9 mouse cellular contexts compared by ENCODE assay signal in genomic region chr15:12037217-12037616, GRCm38 (mm10). TPM values are rescaled to one million over a fixed set of nuclear protein-coding genes. Genes with fewer than 3 reads are reported as not detected.
A peak's percentile ranks its signal among the peaks of the same experiment; 100 is the strongest.
DNase-seq lines count a peak whose midpoint lies in the region; ATAC-seq and TF ChIP-seq lines count a peak whose summit lies in the region.
"Had no signal": no experiment of that assay in that cellular context is flagged by ENCODE, and none has a peak within 500 bp of the region (broad histone marks: within the 10 kb centered on the region; RNA-seq: fewer than 3 reads in every experiment).

No protein-coding gene starts in this region.

- H3K27me3 ChIP-seq in midbrain, postnatal 0 days (ENCODE audit: insufficient read depth, low read length), result no peaks in the 10 kb centered on the region
- H3K27me3 ChIP-seq in midbrain, embryonic 10.5 days (ENCODE audit: low read depth, poor library complexity, severe bottlenecking), result no peaks in the 10 kb centered on the region
- no peaks in the 10 kb centered on the region for H3K27me3 ChIP-seq in thymus, adult 2 months (ENCODE audit: control insufficient read depth, insufficient read depth, low read length)
- H3K27me3 ChIP-seq: embryonic facial prominence, embryonic 15.5 days had no signal

- 56% methylated on average over 7 of the region's 7 CpGs for WGBS in midbrain, postnatal 0 days
- WGBS in midbrain, embryonic 10.5 days, result 61% methylated on average over 7 of the region's 7 CpGs
- 39% methylated on average over 7 of the region's 7 CpGs for WGBS in lung, adult 2 months
- WGBS in thymus, adult 2 months, result 48% methylated on average over 7 of the region's 7 CpGs

- peak; percentile 46 for TF ChIP-seq CTCF in midbrain, postnatal 0 days (IDR thresholded peaks at IDR 0.05)
- TF ChIP-seq CTCF in lung, adult 2 months (IDR thresholded peaks at IDR 0.05; ENCODE audit: insufficient read depth, low read length), result peak; percentile 48
- TF ChIP-seq CTCF in thymus, adult 2 months (IDR thresholded peaks at IDR 0.05; ENCODE audit: borderline replicate concordance, control insufficient read depth, extremely low read depth, insufficient read depth, low read length, poor library complexity), result no peak

- no peak overlapping the region for H3K9ac ChIP-seq in midbrain, postnatal 0 days (replicated peaks; ENCODE audit: low read length, poor library complexity, severe bottlenecking)
- H3K9ac ChIP-seq: embryonic facial prominence, embryonic 15.5 days had no signal

- H3K4me2 ChIP-seq in midbrain, postnatal 0 days (ENCODE audit: low read depth, low read length, poor library complexity, severe bottlenecking), result no peak overlapping the region
- H3K4me2 ChIP-seq: embryonic facial prominence, embryonic 15.5 days had no signal

- H3K9me3 ChIP-seq in midbrain, postnatal 0 days (ENCODE audit: low read length), result no peaks in the 10 kb centered on the region
- H3K9me3 ChIP-seq in midbrain, embryonic 10.5 days (replicated peaks), result no peaks in the 10 kb centered on the region
- H3K9me3 ChIP-seq: embryonic facial prominence, embryonic 15.5 days had no signal

- H3K4me3 ChIP-seq in midbrain, postnatal 0 days (ENCODE audit: low read depth, low read length), result no peak overlapping the region
- H3K4me3 ChIP-seq in midbrain, embryonic 10.5 days, result no peak overlapping the region
- H3K4me3 ChIP-seq in lung, adult 2 months (replicated peaks; ENCODE audit: extremely low read depth, low read depth, low read length), result no peak overlapping the region
- H3K4me3 ChIP-seq in thymus, adult 2 months (ENCODE audit: control insufficient read depth, insufficient read depth, low read length), result no peak overlapping the region
- H3K4me3 ChIP-seq: embryonic facial prominence, embryonic 15.5 days had no signal

- peaks cover 4% of the 10 kb centered on the region; the same call in 1 of the 2 replicates for H3K4me1 ChIP-seq in midbrain, postnatal 0 days (ENCODE audit: insufficient read depth, low read length)
- H3K4me1 ChIP-seq in midbrain, embryonic 10.5 days, result peaks cover 18% of the 10 kb centered on the region
- no peaks in the 10 kb centered on the region for H3K4me1 ChIP-seq in lung, adult 2 months (ENCODE audit: control insufficient read depth, insufficient read depth, low read length)
- peaks cover 3% of the 10 kb centered on the region for H3K4me1 ChIP-seq in thymus, adult 2 months (replicated peaks; ENCODE audit: control insufficient read depth, insufficient read depth, low read length)

- peak; percentile 39 for DNase-seq in midbrain, postnatal 0 days (ENCODE audit: low spot score)
- DNase-seq in midbrain, embryonic 10.5 days (ENCODE audit: low spot score), result no peak
- DNase-seq in R1 (ENCODE audit: low read depth, low spot score), result peak; percentile 88
- DNase-seq in lung, adult 2 months, result peak; percentile 19
- peak; percentile 54 for DNase-seq in thymus, adult 2 months
- no peak for DNase-seq in right cerebral cortex, postnatal 36 days (ENCODE audit: low spot score in 2 of 2)
- no peak for DNase-seq in cerebellum, adult 9-11 months
- DNase-seq in urinary bladder, postnatal 10 days (ENCODE audit: low spot score), result no peak

- no peak overlapping the region for H3K27ac ChIP-seq in midbrain, postnatal 0 days (ENCODE audit: low read depth, low read length)
- no peak overlapping the region for H3K27ac ChIP-seq in midbrain, embryonic 10.5 days (replicated peaks)
- H3K27ac ChIP-seq in thymus, adult 2 months (ENCODE audit: control insufficient read depth, insufficient read depth, low read length), result no peak overlapping the region
- H3K27ac ChIP-seq: embryonic facial prominence, embryonic 15.5 days had no signal

- no peak for TF ChIP-seq POLR2A in lung, adult 2 months (IDR thresholded peaks at IDR 0.05; ENCODE audit: borderline replicate concordance, extremely low read depth, low read depth, low read length)
- no peak for TF ChIP-seq POLR2A in thymus, adult 2 months (IDR thresholded peaks at IDR 0.05; ENCODE audit: control insufficient read depth, extremely low read depth, insufficient read depth, low read length, poor library complexity)

- ATAC-seq in midbrain, postnatal 0 days (ENCODE audit: low FRiP score), result no peak

- H3K36me3 ChIP-seq in midbrain, postnatal 0 days (ENCODE audit: insufficient read depth, low read length), result no peaks in the 10 kb centered on the region
- H3K36me3 ChIP-seq in midbrain, embryonic 10.5 days, result no peaks in the 10 kb centered on the region
- no peaks in the 10 kb centered on the region for H3K36me3 ChIP-seq in thymus, adult 2 months (ENCODE audit: control insufficient read depth, insufficient read depth, low read length)
- H3K36me3 ChIP-seq: embryonic facial prominence, embryonic 15.5 days had no signal

RNA-seq across cellular contexts. Expression of gene Sub1, which starts 40.4 kb away (rescaled TPM):
- 133 and 184 TPM in 2 replicates for total RNA-seq in midbrain, postnatal 0 days (2014; rRNA removed)
- polyA plus RNA-seq in midbrain, postnatal 0 days (2015; fragmentation: Nextera tagmentation; extraction: Ambion mirVana), result 616 and 676 TPM in 2 replicates
- polyA plus RNA-seq in midbrain, embryonic 10.5 days (2016; fragmentation: Nextera tagmentation; extraction: Ambion mirVana), result 721 and 804 TPM in 2 replicates
- polyA plus RNA-seq in lung, adult 2 months (2012; rRNA removed), result 1.4 and 5.2 TPM in 2 replicates
- polyA plus RNA-seq in thymus, adult 2 months (2012; rRNA removed), result 12.7 and 12.9 TPM in 2 replicates

Comparison
In these comparisons a context has a peak if more than half of its experiments do, and no peak if none do; other contexts are left out.
1. DNase-seq: peak in midbrain, postnatal 0 days (single experiment), R1 (single experiment), lung, adult 2 months (single experiment) and thymus, adult 2 months (single experiment); none in midbrain, embryonic 10.5 days (single experiment), right cerebral cortex, postnatal 36 days (0 of 2), cerebellum, adult 9-11 months (single experiment) and urinary bladder, postnatal 10 days (single experiment).
2. RNA of gene Sub1, which starts 40.4 kb away (polyA plus RNA-seq): 721 to 804 TPM in midbrain, embryonic 10.5 days and 616 to 676 TPM in midbrain, postnatal 0 days; 12.7 to 12.9 TPM in thymus, adult 2 months and 1.4 to 5.2 TPM in lung, adult 2 months; every median in the first group is over 10 times any median in the second.